Mouse (Mus musculus): ENCODE data around the gene Serpinb1c. TPM values are rescaled to one million over a fixed set of nuclear protein-coding genes. Genes with fewer than 3 reads are reported as not detected.
"Not testable (repeated sequence)": the region's sequence is repeated elsewhere in the genome, so short reads cannot be mapped to it uniquely, and the experiment has no call there.

Gene Serpinb1c
- total RNA-seq, 2 experiments from 2014 or later = not detected

GRCm38 (mm10) chr13:32866484-32866883 lies 31.5 kb downstream of the Serpinb1c start:
- peak; percentile 80 to 84 for DNase-seq

DNA sequence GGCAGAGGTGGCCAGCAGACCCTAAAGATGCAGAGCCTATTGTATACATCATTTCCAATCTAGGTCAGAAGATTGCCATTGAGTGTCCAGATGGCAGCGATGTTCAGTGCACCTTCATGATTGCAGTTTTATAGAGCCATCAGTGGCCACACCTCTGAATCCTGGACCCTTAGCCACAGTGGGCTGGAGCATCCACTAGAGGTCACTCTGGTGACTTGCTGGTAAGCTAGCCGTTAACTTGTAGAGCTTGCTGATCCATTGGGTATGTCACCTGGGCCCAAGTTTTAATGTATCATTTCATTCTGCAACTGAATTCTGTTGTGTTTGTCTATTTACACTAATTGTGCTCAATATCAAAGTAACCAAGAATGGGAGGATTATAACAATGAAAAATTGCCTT lies 32.4 kb downstream of the Serpinb1c start:
- DNase-seq = peak; percentile 14 to 19

DNA sequence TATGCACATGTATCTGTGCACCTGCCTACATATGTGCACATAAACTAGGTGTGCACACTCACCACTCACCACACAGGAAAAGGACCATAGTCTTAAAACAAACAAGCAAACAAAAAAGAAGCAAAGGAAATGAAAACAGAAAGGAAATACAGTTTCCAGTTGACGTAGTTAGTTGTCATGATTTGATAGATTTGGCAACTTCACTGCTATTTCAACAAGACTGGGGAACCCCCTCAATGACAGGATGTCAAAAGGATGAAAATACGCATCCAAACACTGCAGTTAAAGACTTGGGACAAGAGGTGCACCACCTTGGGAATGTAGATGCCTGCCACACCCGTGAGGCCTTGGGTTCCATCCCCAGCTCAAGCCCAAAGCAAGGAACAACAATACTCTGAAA lies 33.5 kb downstream of the Serpinb1c start:
- not testable (repeated sequence) for DNase-seq

GRCm38 (mm10) chr13:32863456-32863855 lies 34.6 kb downstream of the Serpinb1c start:
- no peak for DNase-seq

GRCm38 (mm10) chr13:32860821-32861220 lies 37.2 kb downstream of the Serpinb1c start:
- peak; percentile 41 to 45 for DNase-seq

DNA sequence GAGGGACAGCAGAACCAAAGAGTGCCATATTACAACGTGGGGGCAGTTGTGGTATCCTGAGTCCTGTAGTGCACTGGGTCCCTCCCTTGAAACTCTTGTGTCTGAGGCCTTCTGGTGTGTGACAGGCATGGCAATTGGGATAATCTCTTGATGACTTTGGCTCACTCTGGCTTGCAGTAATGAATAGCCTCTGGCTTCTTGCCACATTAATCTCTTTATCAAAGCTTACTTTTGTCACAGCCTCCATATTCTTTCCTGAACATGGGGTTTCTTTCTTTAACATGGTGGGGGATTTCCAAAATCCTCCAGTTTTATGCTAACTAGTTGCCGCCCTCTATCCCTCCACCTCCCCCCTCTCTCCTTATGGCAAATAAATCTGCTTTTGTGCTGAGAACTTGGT lies 44.9 kb downstream of the Serpinb1c start:
- no peak for DNase-seq

DNA sequence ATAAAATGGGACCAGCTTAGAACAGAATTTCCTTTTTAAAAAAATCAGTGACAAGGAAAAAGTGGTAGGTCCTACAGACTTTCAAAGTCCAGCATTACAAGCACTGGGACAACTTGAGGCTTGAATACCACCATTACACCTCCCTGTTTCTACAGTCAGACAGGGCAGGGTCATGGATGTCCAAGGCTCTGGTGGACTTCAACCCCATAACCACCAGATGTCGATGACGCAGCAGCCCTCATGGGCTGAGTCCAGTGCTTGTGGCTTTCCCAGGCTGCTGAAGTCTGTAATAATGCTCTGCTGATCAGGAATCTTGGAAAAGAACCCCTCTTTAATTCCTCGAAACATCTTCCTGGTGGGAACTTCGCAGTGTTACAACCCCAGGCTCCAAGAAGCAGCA lies 45.5 kb downstream of the Serpinb1c start:
- no peak for DNase-seq

DNA sequence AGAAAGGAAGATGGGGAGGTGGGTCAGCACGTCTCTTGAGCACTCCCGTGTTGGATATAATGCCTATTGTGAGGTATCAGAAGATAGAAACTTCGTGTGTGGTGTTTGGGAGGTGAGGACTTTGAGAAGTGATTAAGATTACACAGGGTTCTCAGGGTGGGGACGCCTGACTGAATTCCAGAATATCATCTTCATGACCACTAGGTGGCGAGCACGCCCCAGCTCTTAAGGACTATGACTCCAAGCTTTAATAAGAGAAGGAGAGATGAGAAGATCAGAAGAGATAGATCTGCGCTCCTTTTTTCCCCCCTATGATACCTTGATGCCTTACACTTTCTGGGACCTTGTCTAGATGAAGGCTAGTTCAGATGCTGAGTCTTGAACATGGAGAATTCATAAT lies 46.0 kb downstream of the Serpinb1c start:
- peak; percentile 59 to 65 for DNase-seq

DNA sequence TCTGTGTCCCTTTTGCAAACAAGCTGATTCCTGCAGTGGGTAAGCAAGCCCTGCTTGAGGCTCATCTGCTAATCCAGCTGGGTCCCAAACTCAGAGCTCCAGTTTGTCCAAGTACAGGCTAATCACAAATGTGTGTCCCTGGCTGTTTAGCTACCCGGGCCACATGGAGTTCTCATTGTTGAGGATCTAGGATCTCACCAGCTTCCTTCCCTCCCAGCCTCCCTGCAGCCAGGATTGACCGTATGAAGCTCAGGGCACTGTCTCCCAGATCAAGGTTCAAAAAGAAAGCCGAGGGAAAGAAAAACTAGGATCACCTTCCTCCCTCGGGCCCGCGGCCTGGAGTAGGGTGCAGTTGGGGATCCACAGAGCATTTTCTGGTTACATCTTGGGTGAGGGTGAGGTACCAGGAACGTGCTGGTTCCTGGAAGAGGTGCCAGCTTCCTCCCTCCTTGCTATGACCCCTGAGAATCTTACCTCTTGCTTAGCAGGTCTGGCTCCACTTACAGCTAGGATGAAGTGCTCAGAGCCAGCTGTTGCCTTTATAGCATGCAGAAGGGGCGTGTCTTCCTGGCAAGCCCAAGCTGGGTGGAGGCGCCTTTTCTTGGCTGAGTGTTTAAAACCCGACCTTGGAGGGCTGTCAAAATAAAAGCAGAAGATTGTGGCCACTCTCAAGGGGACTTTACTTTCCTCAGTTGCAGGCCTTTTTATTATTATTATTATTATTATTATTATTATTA lies 47.2 kb downstream of the Serpinb1c start, which contains the start of gene Serpinb1a:
Gene Serpinb1a (minus strand): TSS at position 518 of the 737 bp plus-strand sequence.
- DNase-seq = peak; percentile 70 to 80

DNA sequence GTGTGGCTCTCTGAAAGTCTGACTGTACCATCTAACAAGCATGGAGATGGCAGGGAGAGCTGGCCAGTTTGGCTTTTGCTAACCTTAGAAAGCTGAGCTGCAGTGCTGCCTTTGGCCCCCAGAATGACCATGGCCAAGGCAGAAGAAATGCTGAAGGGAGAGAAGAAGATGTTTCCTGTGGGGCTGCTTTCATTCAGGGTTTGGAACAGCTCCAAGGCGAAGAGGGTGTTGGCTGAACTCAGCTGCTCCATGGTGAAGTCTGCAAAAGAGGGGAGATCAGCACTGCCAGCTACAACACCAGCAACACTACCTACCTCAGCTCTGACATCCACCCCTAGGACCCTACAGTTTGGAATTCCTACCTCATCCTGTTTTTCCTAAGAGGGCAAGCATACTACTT lies 47.9 kb downstream of the Serpinb1c start:
- DNase-seq = no peak

DNA sequence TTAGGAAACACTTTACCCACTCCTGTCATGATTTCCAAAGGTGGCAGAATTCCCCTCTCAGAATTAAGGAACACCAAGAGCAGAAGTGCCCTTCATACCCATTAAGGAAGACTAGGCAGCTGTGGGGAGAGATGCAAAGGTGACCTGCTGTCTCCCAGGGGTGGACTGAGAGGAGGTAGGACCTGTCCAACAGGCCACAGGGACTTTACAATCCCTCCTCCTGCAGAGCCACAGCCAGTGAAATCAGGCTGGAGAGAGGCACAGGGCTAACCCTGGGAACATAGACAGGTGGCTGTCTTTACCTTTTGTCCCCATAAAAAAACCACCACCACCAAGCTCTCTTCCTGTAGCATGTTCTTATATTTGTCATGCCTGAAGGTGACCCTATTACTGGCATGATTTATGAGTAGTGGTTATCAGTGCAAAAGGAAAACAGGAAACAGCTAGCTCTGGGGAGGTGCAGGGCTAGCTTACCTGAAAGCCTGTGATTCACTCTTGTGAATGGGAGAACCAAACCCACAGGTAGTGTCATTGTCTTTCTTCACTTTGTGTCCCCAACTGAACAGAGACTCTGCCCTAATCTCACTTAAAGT lies 48.4 kb downstream of the Serpinb1c start:
- no peak for DNase-seq

DNA sequence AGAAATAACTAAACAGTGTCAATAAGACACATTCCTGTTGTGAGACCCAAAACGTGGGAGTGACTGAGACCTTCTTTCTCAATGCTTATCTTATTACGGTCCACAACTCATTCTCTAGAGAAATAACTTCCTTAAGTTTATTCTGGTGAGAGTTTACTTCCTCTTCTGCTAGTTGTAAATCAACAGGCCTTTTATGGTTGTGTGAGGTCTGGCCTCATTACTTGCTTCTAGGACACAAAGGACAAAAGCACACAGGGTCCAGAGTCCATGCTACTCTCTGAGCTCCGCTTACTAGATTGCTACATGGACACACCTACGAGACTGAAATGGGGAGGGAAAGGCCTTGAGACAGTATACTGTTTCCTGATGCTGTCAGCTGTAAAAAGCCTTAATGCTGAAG lies 48.9 kb downstream of the Serpinb1c start:
- no peak for DNase-seq

GRCm38 (mm10) chr13:32846221-32846620 lies 51.8 kb downstream of the Serpinb1c start:
- no peak for DNase-seq

DNA sequence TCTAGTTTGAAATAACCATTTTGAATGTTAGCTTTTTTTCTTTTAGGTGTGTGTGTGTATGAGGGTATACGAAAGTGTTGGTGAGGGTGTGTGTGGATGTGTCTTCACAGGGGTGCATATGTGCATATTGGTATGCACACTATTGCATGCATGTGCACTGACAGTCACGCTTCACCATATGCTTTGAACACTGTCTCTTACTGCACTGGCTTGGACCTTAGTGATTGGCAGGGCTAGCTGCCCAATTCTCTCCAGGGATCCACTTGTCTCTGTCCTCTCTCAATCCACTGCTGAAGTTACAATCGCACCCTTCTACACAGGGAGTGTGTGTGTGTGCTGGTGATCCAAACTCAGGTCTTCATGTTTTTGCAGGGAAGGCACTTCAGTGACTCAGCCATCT lies 56.7 kb downstream of the Serpinb1c start:
- DNase-seq = no peak

DNA sequence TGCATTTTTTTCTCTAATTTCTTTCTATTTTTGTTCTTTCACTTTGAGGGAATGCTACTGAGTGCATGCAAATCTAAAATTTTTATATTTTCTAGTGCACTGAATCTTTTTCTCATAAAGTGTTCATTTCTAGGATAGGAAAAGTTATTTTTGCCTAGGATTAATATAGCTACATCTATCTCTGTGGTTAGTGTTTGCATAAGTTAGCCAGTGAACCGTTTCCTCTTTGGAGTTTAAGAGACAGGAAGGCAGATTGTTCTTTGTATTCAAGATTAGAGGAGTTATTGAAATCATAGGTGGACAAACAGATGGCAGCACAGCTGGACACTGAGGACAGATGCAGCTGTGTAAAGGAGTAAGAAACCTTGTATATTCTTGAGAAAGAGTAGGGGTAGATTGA lies 58.7 kb downstream of the Serpinb1c start:
- no peak for DNase-seq

DNA sequence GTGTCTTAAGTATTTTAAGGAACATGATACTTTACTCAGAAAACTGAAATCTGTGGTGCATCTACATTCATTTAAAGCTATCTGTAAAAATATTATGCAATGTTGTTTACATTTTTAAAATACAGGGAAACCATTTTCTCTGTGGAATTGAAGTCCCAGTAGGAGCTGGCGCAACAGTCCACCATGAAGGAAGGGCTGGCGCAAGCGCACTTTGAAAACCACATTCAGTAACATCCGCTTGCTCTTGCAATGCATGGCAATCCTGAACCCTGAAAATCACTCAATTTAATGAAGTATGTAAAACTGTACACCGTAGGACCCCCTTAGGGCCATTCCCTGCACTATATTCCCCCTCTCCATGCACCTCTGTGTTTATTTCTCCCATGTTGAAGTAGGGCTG lies 63.5 kb downstream of the Serpinb1c start:
- no peak for DNase-seq

GRCm38 (mm10) chr13:32833237-32833636 lies 64.8 kb downstream of the Serpinb1c start:
- DNase-seq = no peak

DNA sequence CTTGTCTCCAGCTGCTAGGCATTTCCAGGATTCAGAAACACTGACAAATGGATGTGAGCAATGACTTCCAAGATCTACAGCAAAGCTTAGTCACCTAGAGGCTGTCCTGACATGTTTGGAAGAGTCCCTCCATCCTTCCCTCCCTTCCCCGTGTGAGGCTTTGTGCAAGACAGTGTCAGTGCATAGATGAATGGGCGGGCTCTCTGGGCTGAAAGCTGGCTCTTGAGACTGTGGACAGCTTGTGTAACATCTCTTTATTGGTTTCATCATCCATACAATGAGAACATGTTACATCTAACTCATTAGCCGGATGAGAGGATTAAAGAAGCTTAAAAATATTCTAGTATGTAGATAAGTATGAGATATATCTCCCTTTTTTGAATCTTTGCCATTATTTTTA lies 65.2 kb downstream of the Serpinb1c start:
- peak in 1 of 2 experiments; percentile 23 for DNase-seq

DNA sequence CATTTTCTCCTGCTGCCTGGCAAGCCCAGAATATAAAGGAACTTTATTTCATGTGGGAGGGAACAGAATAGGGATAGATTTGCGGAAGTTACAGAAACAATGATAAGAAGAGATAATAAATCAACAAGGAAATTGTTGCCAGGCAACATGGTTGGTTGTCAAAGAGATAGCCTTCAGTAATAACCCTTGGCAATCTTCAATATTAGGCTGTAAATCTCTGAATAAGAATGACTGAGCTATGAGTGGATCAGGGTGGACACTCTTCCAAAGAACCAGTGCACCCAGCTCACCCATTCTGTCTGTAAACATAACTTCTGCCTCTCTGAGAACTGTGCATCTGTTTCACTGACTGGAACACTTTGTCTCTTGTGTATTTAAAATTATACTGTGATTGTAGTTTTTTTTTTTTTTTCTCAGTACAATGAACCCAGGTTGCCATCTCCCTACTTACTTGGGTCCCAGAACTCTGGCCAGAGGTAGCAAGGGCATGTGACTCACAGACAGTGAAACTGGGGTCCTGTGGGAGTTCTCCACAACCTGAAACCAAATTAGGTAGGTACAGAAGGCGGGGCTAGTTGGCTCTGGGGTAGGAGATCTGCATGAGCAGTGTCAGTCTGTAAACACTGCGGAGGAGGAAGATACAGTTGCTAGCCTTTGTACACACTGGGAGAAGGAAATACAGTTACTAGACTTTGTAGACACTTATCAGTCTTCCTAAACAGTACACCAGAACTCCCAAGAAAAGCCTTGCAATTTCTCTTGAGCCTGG lies 66.3 kb downstream of the Serpinb1c start:
- DNase-seq = peak in 1 of 2 experiments; percentile 46

Data from adrenal gland, postnatal 36 days (tissue).